26 mouse cellular contexts compared by ENCODE assay signal in genomic region chr11:73315961-73316360, GRCm38 (mm10). TPM values are rescaled to one million over a fixed set of nuclear protein-coding genes. Genes with fewer than 3 reads are reported as not detected.
"Had no signal": no experiment of that assay in that cellular context is flagged by ENCODE, and none has a peak within 500 bp of the region (broad histone marks: within the 10 kb centered on the region; RNA-seq: fewer than 3 reads in every experiment).

No protein-coding gene starts in this region.

- H3K4me1 ChIP-seq: lung, embryonic 15.5 days; megakaryocyte, embryonic 14.5 days; midbrain, embryonic 13.5 days; midbrain, embryonic 15.5 days; neural tube, embryonic 12.5 days had no signal

- H3K4me3 ChIP-seq: lung, embryonic 15.5 days; megakaryocyte, embryonic 14.5 days; midbrain, embryonic 13.5 days; midbrain, embryonic 15.5 days; neural tube, embryonic 12.5 days had no signal

- H3K9me3 ChIP-seq: lung, embryonic 15.5 days; midbrain, embryonic 13.5 days; midbrain, embryonic 15.5 days; neural tube, embryonic 12.5 days had no signal

- H3K9ac ChIP-seq: liver, postnatal 0 days; lung, embryonic 15.5 days; midbrain, embryonic 13.5 days; midbrain, embryonic 15.5 days; neural tube, embryonic 12.5 days had no signal

- DNase-seq: liver, postnatal 0 days; lung, adult 2 months; lung, postnatal 14 days; lung, postnatal 36 days; right cerebral cortex, postnatal 14 days; spleen, adult 18-20 months; thymus, adult 18-20 months; thymus, postnatal 14 days; thymus, postnatal 36 days had no signal

- H3K36me3 ChIP-seq: lung, embryonic 15.5 days; midbrain, embryonic 13.5 days; midbrain, embryonic 15.5 days; neural tube, embryonic 12.5 days had no signal

- H3K27me3 ChIP-seq: lung, embryonic 15.5 days; midbrain, embryonic 13.5 days; midbrain, embryonic 15.5 days; neural tube, embryonic 12.5 days had no signal

- H3K27ac ChIP-seq: lung, embryonic 15.5 days; macrophage; midbrain, embryonic 13.5 days; midbrain, embryonic 15.5 days; neural tube, embryonic 12.5 days had no signal

RNA-seq across cellular contexts. Expression of gene Aspa, which starts 13.4 kb away (rescaled TPM):
- total RNA-seq: megakaryocyte progenitor cell, adult 5-6 weeks had no signal
- polyA plus RNA-seq: midbrain, embryonic 11.5 days had no signal

RNA-seq across cellular contexts. Expression of gene Gm49340, which starts 13.6 kb away (rescaled TPM):
- total RNA-seq: megakaryocyte progenitor cell, adult 5-6 weeks; midbrain, postnatal 0 days; monocyte, adult 5-6 weeks; neutrophil, adult 5-6 weeks had no signal
- polyA plus RNA-seq: lung, adult 2 months; lung, postnatal 0 days; macrophage; midbrain, embryonic 11.5 days; midbrain, embryonic 13.5 days; midbrain, embryonic 15.5 days; midbrain, postnatal 0 days; neural tube, embryonic 12.5 days; neural tube, embryonic 14.5 days; small intestine, adult 2 months; stomach, embryonic 14.5 days; stomach, embryonic 16.5 days; thymus, postnatal 0 days had no signal

RNA-seq across cellular contexts. Expression of gene Spata22, which starts 13.6 kb away (rescaled TPM):
- total RNA-seq: megakaryocyte progenitor cell, adult 5-6 weeks; midbrain, postnatal 0 days; monocyte, adult 5-6 weeks; neutrophil, adult 5-6 weeks had no signal
- polyA plus RNA-seq: lung, adult 2 months; lung, embryonic 15.5 days; lung, postnatal 0 days; macrophage; midbrain, embryonic 11.5 days; midbrain, embryonic 13.5 days; neural tube, embryonic 12.5 days; neural tube, embryonic 14.5 days; small intestine, adult 2 months; stomach, embryonic 14.5 days; thymus, postnatal 0 days had no signal

RNA-seq across cellular contexts. Expression of gene Olfr20, which starts 34.6 kb away (rescaled TPM):
- total RNA-seq: megakaryocyte progenitor cell, adult 5-6 weeks; midbrain, postnatal 0 days; monocyte, adult 5-6 weeks; neutrophil, adult 5-6 weeks had no signal
- polyA plus RNA-seq: liver, postnatal 0 days; lung, adult 2 months; lung, embryonic 15.5 days; lung, postnatal 0 days; macrophage; midbrain, embryonic 11.5 days; midbrain, embryonic 13.5 days; midbrain, embryonic 15.5 days; midbrain, postnatal 0 days; neural tube, embryonic 12.5 days; neural tube, embryonic 14.5 days; stomach, embryonic 14.5 days; stomach, embryonic 16.5 days; thymus, postnatal 0 days had no signal

RNA-seq across cellular contexts. Expression of gene Trpv3, which starts 48.8 kb away (rescaled TPM):
- total RNA-seq: megakaryocyte progenitor cell, adult 5-6 weeks; monocyte, adult 5-6 weeks had no signal
- polyA plus RNA-seq: macrophage; midbrain, embryonic 13.5 days had no signal
